23 mouse cellular contexts compared by ENCODE assay signal in genomic region chr7:129279261-129279660, GRCm38 (mm10). TPM values are rescaled to one million over a fixed set of nuclear protein-coding genes. Genes with fewer than 3 reads are reported as not detected.
"Had no signal": no experiment of that assay in that cellular context is flagged by ENCODE, and none has a peak within 500 bp of the region (broad histone marks: within the 10 kb centered on the region; RNA-seq: fewer than 3 reads in every experiment).

No protein-coding gene starts in this region.

- ATAC-seq: inflammation-experienced regulatory T-cells, adult 6 months had no signal

- H3K36me3 ChIP-seq: liver, embryonic 13.5 days; midbrain, embryonic 10.5 days; neural tube, embryonic 12.5 days; neural tube, embryonic 15.5 days; stomach, embryonic 15.5 days had no signal

- H3K9ac ChIP-seq: liver, embryonic 13.5 days; neural tube, embryonic 12.5 days; neural tube, embryonic 15.5 days; stomach, embryonic 15.5 days had no signal

- H3K4me3 ChIP-seq: left cerebral cortex, adult 2 months; liver, embryonic 13.5 days; megakaryocyte, embryonic 14.5 days; midbrain, embryonic 10.5 days; neural tube, embryonic 12.5 days; neural tube, embryonic 15.5 days; stomach, embryonic 15.5 days had no signal

- H3K4me1 ChIP-seq: liver, embryonic 13.5 days; megakaryocyte, embryonic 14.5 days; neural tube, embryonic 12.5 days; neural tube, embryonic 15.5 days; stomach, embryonic 15.5 days had no signal

- H3K9me3 ChIP-seq: liver, embryonic 13.5 days; midbrain, embryonic 10.5 days; neural tube, embryonic 12.5 days; neural tube, embryonic 15.5 days; stomach, embryonic 15.5 days had no signal

- H3K4me2 ChIP-seq: liver, embryonic 13.5 days; neural tube, embryonic 12.5 days; neural tube, embryonic 15.5 days; stomach, embryonic 15.5 days had no signal

- DNase-seq: kidney, adult 18-20 months; kidney, adult 9 months; kidney, postnatal 14 days; kidney, postnatal 4 days; layer of hippocampus, postnatal 36 days; liver, embryonic 13.5 days; lung, adult 2 months; midbrain, embryonic 14.5 days; right cerebral cortex, adult 18-20 months; right cerebral cortex, postnatal 25 days; spleen, adult 18-20 months; thymus, adult 2 months; thymus, postnatal 14 days; thymus, postnatal 4 days had no signal

- H3K27me3 ChIP-seq: liver, embryonic 13.5 days; megakaryocyte, embryonic 14.5 days; neural tube, embryonic 12.5 days; neural tube, embryonic 15.5 days; stomach, embryonic 15.5 days had no signal

- H3K27ac ChIP-seq: left cerebral cortex, adult 2 months; liver, embryonic 13.5 days; midbrain, embryonic 10.5 days; neural tube, embryonic 12.5 days; neural tube, embryonic 15.5 days; stomach, embryonic 15.5 days had no signal

RNA-seq across cellular contexts. Expression of gene Plpp4, which starts 22.4 kb away (rescaled TPM):
- total RNA-seq: liver, adult 2 months had no signal
- polyA plus RNA-seq: inflammation-experienced regulatory T-cells, adult 6 months; liver, adult 2 months; liver, embryonic 16.5 days; lung, adult 2 months had no signal
